In genomic region chr16:35153146-35153755, GRCm38 (mm10) we compare ENCODE assay signal across 9 mouse cellular contexts. TPM values are rescaled to one million over a fixed set of nuclear protein-coding genes. Genes with fewer than 3 reads are reported as not detected.
DNase-seq lines count a peak whose midpoint lies in the region; ATAC-seq and TF ChIP-seq lines count a peak whose summit lies in the region.
"Had no signal": no experiment of that assay in that cellular context is flagged by ENCODE, and none has a peak within 500 bp of the region (broad histone marks: within the 10 kb centered on the region; RNA-seq: fewer than 3 reads in every experiment).

No protein-coding gene starts in this region.

- H3K9me3 ChIP-seq in forebrain, postnatal 0 days (ENCODE audit: low read length) = no peaks in the 10 kb centered on the region
- H3K9me3 ChIP-seq in forebrain, embryonic 13.5 days (replicated peaks) = no peaks in the 10 kb centered on the region
- no peaks in the 10 kb centered on the region for H3K9me3 ChIP-seq in lung, embryonic 14.5 days (ENCODE audit: low read depth, low read length)
- H3K9me3 ChIP-seq in midbrain, postnatal 0 days (ENCODE audit: low read length) = no peaks in the 10 kb centered on the region
- no peaks in the 10 kb centered on the region for H3K9me3 ChIP-seq in liver, embryonic 12.5 days (replicated peaks)

- H3K27ac ChIP-seq in forebrain, postnatal 0 days (ENCODE audit: low read depth, low read length) = no peak overlapping the region
- no peak overlapping the region for H3K27ac ChIP-seq in forebrain, embryonic 13.5 days
- no peak overlapping the region for H3K27ac ChIP-seq in lung, embryonic 14.5 days (ENCODE audit: low read depth)
- no peak overlapping the region for H3K27ac ChIP-seq in midbrain, postnatal 0 days (ENCODE audit: low read depth, low read length)
- no peak overlapping the region for H3K27ac ChIP-seq in liver, embryonic 12.5 days

- no peaks in the 10 kb centered on the region for H3K27me3 ChIP-seq in forebrain, postnatal 0 days (ENCODE audit: insufficient read depth, low read length)
- peaks cover 59% of the 10 kb centered on the region for H3K27me3 ChIP-seq in forebrain, embryonic 13.5 days
- H3K27me3 ChIP-seq in lung, embryonic 14.5 days (ENCODE audit: insufficient read depth, low read length) = peaks cover 58% of the 10 kb centered on the region
- peaks cover 8% of the 10 kb centered on the region for H3K27me3 ChIP-seq in midbrain, postnatal 0 days (ENCODE audit: insufficient read depth, low read length)
- peaks cover 94% of the 10 kb centered on the region for H3K27me3 ChIP-seq in liver, embryonic 12.5 days (replicated peaks)

- ATAC-seq in forebrain, postnatal 0 days = no peak
- no peak for ATAC-seq in forebrain, embryonic 13.5 days
- ATAC-seq in lung, embryonic 14.5 days (ENCODE audit: insufficient read depth) = no peak
- ATAC-seq in midbrain, postnatal 0 days (ENCODE audit: low FRiP score) = no peak
- no peak for ATAC-seq in liver, embryonic 12.5 days

- H3K4me3 ChIP-seq in forebrain, postnatal 0 days (ENCODE audit: low read depth, low read length) = no peak overlapping the region
- H3K4me3 ChIP-seq in forebrain, embryonic 13.5 days = no peak overlapping the region
- no peak overlapping the region for H3K4me3 ChIP-seq in lung, embryonic 14.5 days (ENCODE audit: low read depth, low read length)
- H3K4me3 ChIP-seq in midbrain, postnatal 0 days (ENCODE audit: low read depth, low read length) = no peak overlapping the region
- no peak overlapping the region for H3K4me3 ChIP-seq in liver, embryonic 12.5 days

- no peak for TF ChIP-seq CTCF in forebrain, postnatal 0 days (IDR thresholded peaks at IDR 0.05; ENCODE audit: low read depth)
- TF ChIP-seq CTCF in lung, embryonic 14.5 days (IDR thresholded peaks at IDR 0.05; ENCODE audit: low read depth) = no peak
- TF ChIP-seq CTCF in midbrain, postnatal 0 days (IDR thresholded peaks at IDR 0.05) = no peak

- H3K4me2 ChIP-seq in forebrain, postnatal 0 days (ENCODE audit: low read depth) = peak overlapping the region; percentile 83; the same call in 1 of the 2 replicates
- no peak overlapping the region for H3K4me2 ChIP-seq in forebrain, embryonic 13.5 days
- H3K4me2 ChIP-seq in lung, embryonic 14.5 days = no peak overlapping the region
- H3K4me2 ChIP-seq in midbrain, postnatal 0 days (ENCODE audit: low read depth, low read length, poor library complexity, severe bottlenecking) = peak overlapping the region; percentile 81; the same call in 1 of the 2 replicates
- no peak overlapping the region for H3K4me2 ChIP-seq in liver, embryonic 12.5 days

- H3K9ac ChIP-seq in forebrain, postnatal 0 days = no peak overlapping the region
- H3K9ac ChIP-seq in forebrain, embryonic 13.5 days = no peak overlapping the region
- no peak overlapping the region for H3K9ac ChIP-seq in lung, embryonic 14.5 days
- H3K9ac ChIP-seq in midbrain, postnatal 0 days (replicated peaks; ENCODE audit: low read length, poor library complexity, severe bottlenecking) = no peak overlapping the region
- H3K9ac ChIP-seq in liver, embryonic 12.5 days = no peak overlapping the region

- peaks cover 19% of the 10 kb centered on the region for H3K4me1 ChIP-seq in forebrain, postnatal 0 days (ENCODE audit: insufficient read depth)
- H3K4me1 ChIP-seq in forebrain, embryonic 13.5 days = peaks cover 42% of the 10 kb centered on the region
- 0 out of 2 replicates have a peak, but pooled peaks cover 2% of the 10 kb centered on the region for H3K4me1 ChIP-seq in lung, embryonic 14.5 days (ENCODE audit: insufficient read depth)
- H3K4me1 ChIP-seq in midbrain, postnatal 0 days (ENCODE audit: insufficient read depth, low read length) = peaks cover 23% of the 10 kb centered on the region
- H3K4me1 ChIP-seq in liver, embryonic 12.5 days = peaks cover 16% of the 10 kb centered on the region

- DNase-seq in forebrain, postnatal 0 days = peak; percentile 40
- DNase-seq in lung, embryonic 14.5 days = peak; percentile 25
- no peak for DNase-seq in lung, postnatal 4 days
- DNase-seq in fibroblast of lung, adult 2 months (ENCODE audit: low read depth) = peak; percentile 9
- no peak for DNase-seq in midbrain, postnatal 0 days (ENCODE audit: low spot score)
- DNase-seq in cerebellum, adult 8-10 months = no peak
- DNase-seq: gastrocnemius, adult 2 months had no signal

- WGBS in forebrain, postnatal 0 days = 5% methylated on average over 12 of the region's 12 CpGs
- WGBS in forebrain, embryonic 13.5 days = 5% methylated on average over 12 of the region's 12 CpGs
- 2% methylated on average over 12 of the region's 12 CpGs for WGBS in lung, embryonic 14.5 days
- WGBS in midbrain, postnatal 0 days = 5% methylated on average over 12 of the region's 12 CpGs
- WGBS in liver, embryonic 12.5 days (ENCODE audit: insufficient replicate concordance) = 9% methylated on average over 12 of the region's 12 CpGs

- H3K36me3 ChIP-seq in forebrain, postnatal 0 days (ENCODE audit: insufficient read depth) = no peaks in the 10 kb centered on the region
- H3K36me3 ChIP-seq in forebrain, embryonic 13.5 days (ENCODE audit: poor library complexity, severe bottlenecking) = no peaks in the 10 kb centered on the region
- H3K36me3 ChIP-seq in lung, embryonic 14.5 days (ENCODE audit: insufficient read depth) = no peaks in the 10 kb centered on the region
- no peaks in the 10 kb centered on the region for H3K36me3 ChIP-seq in midbrain, postnatal 0 days (ENCODE audit: insufficient read depth, low read length)
- no peaks in the 10 kb centered on the region for H3K36me3 ChIP-seq in liver, embryonic 12.5 days

RNA-seq across cellular contexts. Expression of gene Adcy5, which starts 1.4 kb away (rescaled TPM):
- 52.7 and 57.8 TPM in 2 replicates for total RNA-seq in forebrain, postnatal 0 days (2014; rRNA removed)
- polyA plus RNA-seq in forebrain, postnatal 0 days (2015; fragmentation: Nextera tagmentation; extraction: Ambion mirVana) = 5.8 and 7.0 TPM in 2 replicates
- polyA plus RNA-seq in forebrain, embryonic 13.5 days (2015; fragmentation: Nextera tagmentation; extraction: Ambion mirVana) = 2.6 and 3.4 TPM in 2 replicates
- 1.8 and 1.9 TPM in 2 replicates for polyA plus RNA-seq in lung, embryonic 14.5 days (2014; fragmentation: Nextera tagmentation; extraction: Ambion mirVana)
- 73.9 and 77.3 TPM in 2 replicates for total RNA-seq in midbrain, postnatal 0 days (2014; rRNA removed)
- polyA plus RNA-seq in midbrain, postnatal 0 days (2015; fragmentation: Nextera tagmentation; extraction: Ambion mirVana) = 6.9 and 7.5 TPM in 2 replicates
- polyA plus RNA-seq in liver, embryonic 12.5 days (2016; fragmentation: Nextera tagmentation; extraction: Ambion mirVana) = 0.20 and 0.27 TPM in 2 replicates

Comparison
In these comparisons a context has a peak if more than half of its experiments do, and no peak if none do; other contexts are left out.
1. DNase-seq: peak in forebrain, postnatal 0 days (single experiment), lung, embryonic 14.5 days (single experiment) and fibroblast of lung, adult 2 months (single experiment); none in lung, postnatal 4 days (0 of 2), midbrain, postnatal 0 days (single experiment) and cerebellum, adult 8-10 months (single experiment).
2. H3K4me2 ChIP-seq: peak in forebrain, postnatal 0 days (single experiment) and midbrain, postnatal 0 days (single experiment); none in forebrain, embryonic 13.5 days (single experiment), lung, embryonic 14.5 days (single experiment) and liver, embryonic 12.5 days (single experiment).